14 mouse cellular contexts compared by ENCODE assay signal in the genomic region with DNA sequence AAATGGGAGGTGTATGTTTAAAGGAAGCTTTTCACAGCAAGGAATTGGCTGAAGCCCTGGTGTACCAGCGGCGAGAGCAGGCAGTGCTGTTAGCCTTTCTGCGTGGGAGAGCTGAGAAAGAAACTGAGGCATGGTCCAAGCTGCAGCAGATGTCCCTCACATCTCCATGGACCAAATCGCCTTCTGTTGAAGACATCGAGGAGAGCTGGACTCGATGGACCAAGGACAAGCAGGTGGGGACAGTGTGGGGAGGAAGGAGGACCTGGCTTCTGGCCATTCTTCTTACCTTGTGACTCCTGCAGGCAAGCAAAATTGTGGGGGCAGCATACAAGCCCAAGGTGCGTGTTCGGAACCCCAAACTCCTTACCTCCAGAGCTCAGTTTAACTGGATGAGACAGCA. TPM values are rescaled to one million over a fixed set of nuclear protein-coding genes. Genes with fewer than 3 reads are reported as not detected.
"Had no signal": no experiment of that assay in that cellular context is flagged by ENCODE, and none has a peak within 500 bp of the region (broad histone marks: within the 10 kb centered on the region; RNA-seq: fewer than 3 reads in every experiment).

No protein-coding gene starts in this region.

- DNase-seq: kidney, postnatal 25 days; left cerebral cortex, postnatal 4 days; liver, postnatal 0 days; lung, embryonic 14.5 days; right cerebral cortex, adult 18-20 months; right cerebral cortex, postnatal 14 days; spleen, adult 18-20 months; thymus, adult 18-20 months; thymus, postnatal 36 days had no signal

RNA-seq across cellular contexts. Expression of a gene that starts 28.0 kb away (rescaled TPM):
- total RNA-seq: layer of hippocampus, adult 8-10 months; layer of hippocampus, postnatal 10 days; left cerebral cortex, adult 8-10 months; left cerebral cortex, postnatal 14 days; left cerebral cortex, postnatal 4 days; megakaryocyte, adult 5-6 weeks had no signal

RNA-seq across cellular contexts. Expression of a gene that starts 32.0 kb away (rescaled TPM):
- total RNA-seq: layer of hippocampus, adult 8-10 months; layer of hippocampus, postnatal 10 days; left cerebral cortex, adult 8-10 months; left cerebral cortex, postnatal 14 days; left cerebral cortex, postnatal 4 days; megakaryocyte, adult 5-6 weeks had no signal

RNA-seq across cellular contexts. Expression of a gene that starts 57.3 kb away (rescaled TPM):
- total RNA-seq: layer of hippocampus, adult 8-10 months; layer of hippocampus, postnatal 10 days; left cerebral cortex, adult 8-10 months; left cerebral cortex, postnatal 14 days; left cerebral cortex, postnatal 4 days; megakaryocyte, adult 5-6 weeks had no signal
